Mouse (Mus musculus): ENCODE results near the gene Otulin.

The Otulin gene

GRCm38 (mm10) chr15:27581640-27582039 lies 48.9 kb downstream of the Otulin start:
- DNase-seq (ENCODE audit: low read depth, low spot score), result peak; percentile 51

GRCm38 (mm10) chr15:27580771-27581170 lies 49.7 kb downstream of the Otulin start:
- DNase-seq (ENCODE audit: low read depth, low spot score), result no peak

GRCm38 (mm10) chr15:27579853-27580252 lies 50.6 kb downstream of the Otulin start:
- DNase-seq (ENCODE audit: low read depth, low spot score), result peak; percentile 9

GRCm38 (mm10) chr15:27578918-27579317 lies 51.6 kb downstream of the Otulin start:
- DNase-seq (ENCODE audit: low read depth, low spot score), result no peak

GRCm38 (mm10) chr15:27577915-27578780 lies 52.3 kb downstream of the Otulin start:
- peak; percentile 2 for DNase-seq (ENCODE audit: low read depth, low spot score)

GRCm38 (mm10) chr15:27576886-27577285 lies 53.6 kb downstream of the Otulin start:
- no peak for DNase-seq (ENCODE audit: low read depth, low spot score)

- DNase-seq (ENCODE audit: low read depth, low spot score), result no peak
Observed at GRCm38 (mm10) chr15:27575932-27576331, 54.6 kb downstream of the Otulin start.

GRCm38 (mm10) chr15:27574992-27575781 lies 55.3 kb downstream of the Otulin start:
- DNase-seq (ENCODE audit: low read depth, low spot score), result no peak

- no peak for DNase-seq (ENCODE audit: low read depth, low spot score)
Observed at GRCm38 (mm10) chr15:27571179-27571578, 59.3 kb downstream of the Otulin start.

GRCm38 (mm10) chr15:27570385-27570784 lies 60.1 kb downstream of the Otulin start:
- no peak for DNase-seq (ENCODE audit: low read depth, low spot score)

GRCm38 (mm10) chr15:27569924-27570323 lies 60.6 kb downstream of the Otulin start:
- no peak for DNase-seq (ENCODE audit: low read depth, low spot score)

- no peak for DNase-seq (ENCODE audit: low read depth, low spot score)
Observed at GRCm38 (mm10) chr15:27568371-27568770, 62.1 kb downstream of the Otulin start.

- DNase-seq (ENCODE audit: low read depth, low spot score), result no peak
Observed at GRCm38 (mm10) chr15:27567356-27567755, 63.1 kb downstream of the Otulin start.

- DNase-seq (ENCODE audit: low read depth, low spot score), result no peak
Observed at GRCm38 (mm10) chr15:27565626-27566185, 64.8 kb downstream of the Otulin start.

GRCm38 (mm10) chr15:27564106-27565100 lies 66.1 kb downstream of the Otulin start:
- no peak for DNase-seq (ENCODE audit: low read depth, low spot score)

GRCm38 (mm10) chr15:27560315-27560714 lies 70.2 kb downstream of the Otulin start:
- DNase-seq (ENCODE audit: low read depth, low spot score), result no peak

GRCm38 (mm10) chr15:27558456-27559147 lies 71.9 kb downstream of the Otulin start:
- DNase-seq (ENCODE audit: low read depth, low spot score), result no peak

GRCm38 (mm10) chr15:27553554-27553953 lies 76.9 kb downstream of the Otulin start:
- no peak for DNase-seq (ENCODE audit: low read depth, low spot score)

- no peak for DNase-seq (ENCODE audit: low read depth, low spot score)
Observed at GRCm38 (mm10) chr15:27552129-27552700, 78.3 kb downstream of the Otulin start.
